Mouse (Mus musculus): ENCODE results near the gene Oxsr1. TPM values are rescaled to one million over a fixed set of nuclear protein-coding genes. Genes with fewer than 3 reads are reported as not detected.

Gene Oxsr1
- polyA plus RNA-seq, 1 experiment = 53.8 TPM

DNA sequence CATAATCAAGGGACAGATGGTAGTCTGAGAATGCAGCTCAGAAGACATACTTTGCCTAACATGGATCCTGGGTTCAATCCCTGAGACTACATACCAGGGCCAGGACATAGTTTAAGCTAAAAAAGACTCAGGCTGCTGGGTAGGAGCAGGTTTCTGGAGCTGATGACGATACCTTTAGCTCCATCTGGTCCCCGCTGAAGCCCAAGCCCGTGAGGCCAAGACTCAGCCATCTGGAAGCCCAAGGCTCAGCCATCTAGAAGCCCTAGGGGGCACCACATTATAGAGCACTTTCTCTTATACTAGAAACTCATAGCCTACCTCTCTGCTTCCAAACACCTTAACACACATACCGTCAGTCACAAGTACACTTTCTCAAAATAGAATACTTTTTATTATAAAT lies 13.3 kb upstream of the Oxsr1 start:
- DNase-seq (ENCODE audit: low read depth) = no peak
- no peak for TF ChIP-seq POLR2A (IDR thresholded peaks at IDR 0.05; ENCODE audit: borderline replicate concordance, extremely low read depth, insufficient read depth, insufficient read length, poor library complexity, severe bottlenecking)
- TF ChIP-seq CTCF (IDR thresholded peaks at IDR 0.05; ENCODE audit: borderline replicate concordance, extremely low read depth, insufficient read depth, insufficient read length) = no peak

DNA sequence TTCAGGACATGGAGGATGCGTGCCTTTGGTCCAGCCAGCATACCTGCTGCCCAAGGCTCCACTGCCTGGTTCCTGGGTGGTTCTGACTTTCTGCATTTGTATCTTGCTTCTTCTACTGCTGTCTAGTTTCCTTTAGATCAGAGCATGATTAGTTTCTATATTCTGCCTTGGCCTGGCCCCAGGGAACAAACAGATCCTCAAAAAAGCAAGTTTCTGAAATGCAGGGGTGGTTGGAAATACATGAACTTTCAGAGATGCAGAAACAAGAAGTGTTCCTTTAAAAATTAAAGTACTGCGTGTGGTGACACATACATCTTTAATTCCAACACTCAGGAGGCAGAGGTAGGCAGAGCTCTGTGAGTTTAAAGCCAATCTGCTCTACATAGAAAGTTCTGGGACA lies 12.6 kb upstream of the Oxsr1 start:
- no peak for DNase-seq (ENCODE audit: low read depth)
- no peak for TF ChIP-seq POLR2A (IDR thresholded peaks at IDR 0.05; ENCODE audit: borderline replicate concordance, extremely low read depth, insufficient read depth, insufficient read length, poor library complexity, severe bottlenecking)
- TF ChIP-seq CTCF (IDR thresholded peaks at IDR 0.05; ENCODE audit: borderline replicate concordance, extremely low read depth, insufficient read depth, insufficient read length) = no peak

DNA sequence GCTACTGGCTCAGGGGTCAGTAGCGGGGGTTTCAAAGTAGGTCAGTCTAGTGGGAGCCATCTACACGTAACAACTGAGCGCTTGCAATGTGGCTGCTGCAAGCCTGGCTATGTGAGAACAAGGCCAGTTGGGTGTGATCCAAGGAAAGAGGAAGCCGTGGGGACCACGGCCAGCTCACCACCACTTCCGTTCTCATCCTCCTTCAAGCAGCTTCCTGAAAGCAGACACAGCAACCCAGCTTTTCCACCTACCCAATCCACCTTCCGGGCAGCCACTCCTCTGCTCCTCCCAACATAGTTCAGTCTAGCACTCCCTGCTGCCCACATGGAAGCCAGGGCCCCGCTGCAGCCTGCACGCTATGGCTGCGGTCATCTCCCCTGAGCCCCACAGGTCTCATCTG lies 12.1 kb upstream of the Oxsr1 start:
- DNase-seq (ENCODE audit: low read depth) = no peak
- TF ChIP-seq POLR2A (IDR thresholded peaks at IDR 0.05; ENCODE audit: borderline replicate concordance, extremely low read depth, insufficient read depth, insufficient read length, poor library complexity, severe bottlenecking) (no peak), CTCF (IDR thresholded peaks at IDR 0.05; ENCODE audit: borderline replicate concordance, extremely low read depth, insufficient read depth, insufficient read length) (no peak)

DNA sequence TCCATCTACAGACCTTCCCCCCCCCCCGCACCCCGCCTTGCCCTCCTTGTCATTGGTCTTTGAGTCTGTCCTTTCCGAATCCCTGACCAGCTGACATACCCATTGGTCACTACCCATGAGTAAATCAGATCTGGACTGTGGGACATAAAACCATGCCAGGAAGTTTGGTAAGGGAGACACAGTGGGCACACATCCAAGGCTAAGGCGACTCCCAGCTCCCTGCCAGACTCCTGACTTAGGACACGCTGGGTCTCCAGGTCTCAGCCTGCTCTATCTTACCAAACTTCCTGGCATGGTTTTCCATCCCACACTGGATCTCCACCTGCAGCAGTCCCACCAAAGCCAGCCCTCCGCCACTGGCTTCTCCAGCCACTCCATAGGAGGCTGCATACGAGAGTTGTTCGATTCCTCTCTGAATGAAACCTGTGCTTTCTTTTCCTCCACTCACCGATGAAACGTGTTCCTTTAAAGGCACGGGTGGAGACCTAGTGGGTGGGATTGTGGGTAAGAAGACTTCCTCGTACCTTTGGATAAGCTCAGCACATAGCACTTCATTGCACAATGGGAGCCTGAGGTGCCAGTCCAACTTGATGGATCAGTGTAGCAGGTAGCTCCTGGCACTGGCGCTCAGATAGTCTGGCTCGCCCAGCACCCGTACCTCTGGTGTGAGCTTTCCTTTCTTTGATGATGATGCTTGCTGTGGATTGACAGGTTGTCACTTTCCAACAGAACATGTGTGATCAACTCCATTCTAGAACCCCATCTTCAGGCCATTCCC lies 8.1 kb upstream of the Oxsr1 start:
- TF ChIP-seq POLR2A (IDR thresholded peaks at IDR 0.05; ENCODE audit: borderline replicate concordance, extremely low read depth, insufficient read depth, insufficient read length, poor library complexity, severe bottlenecking) = no peak
- no peak for TF ChIP-seq CTCF (IDR thresholded peaks at IDR 0.05; ENCODE audit: borderline replicate concordance, extremely low read depth, insufficient read depth, insufficient read length)
- DNase-seq (ENCODE audit: low read depth) = no peak

DNA sequence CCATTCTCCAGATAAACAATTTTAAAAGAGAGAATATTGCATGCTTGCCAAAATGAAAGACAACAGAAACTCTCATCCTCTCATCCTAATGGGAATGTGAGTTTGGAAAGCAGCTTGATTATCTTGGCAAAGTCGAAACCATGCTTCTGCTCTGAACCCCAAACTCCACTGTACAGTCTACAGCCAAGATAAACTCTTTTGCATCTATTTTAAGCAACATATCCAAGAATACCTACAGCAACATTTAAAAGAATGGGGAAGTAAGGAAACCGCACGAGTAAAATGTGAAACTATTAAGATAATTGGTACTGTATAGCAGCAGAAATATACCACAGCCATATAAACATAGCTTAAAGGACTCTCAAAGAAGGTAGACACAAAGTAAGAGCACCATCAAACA lies 6.3 kb upstream of the Oxsr1 start:
- DNase-seq (ENCODE audit: low read depth) = no peak
- TF ChIP-seq CTCF (IDR thresholded peaks at IDR 0.05; ENCODE audit: borderline replicate concordance, extremely low read depth, insufficient read depth, insufficient read length) (no peak), POLR2A (IDR thresholded peaks at IDR 0.05; ENCODE audit: borderline replicate concordance, extremely low read depth, insufficient read depth, insufficient read length, poor library complexity, severe bottlenecking) (no peak)

DNA sequence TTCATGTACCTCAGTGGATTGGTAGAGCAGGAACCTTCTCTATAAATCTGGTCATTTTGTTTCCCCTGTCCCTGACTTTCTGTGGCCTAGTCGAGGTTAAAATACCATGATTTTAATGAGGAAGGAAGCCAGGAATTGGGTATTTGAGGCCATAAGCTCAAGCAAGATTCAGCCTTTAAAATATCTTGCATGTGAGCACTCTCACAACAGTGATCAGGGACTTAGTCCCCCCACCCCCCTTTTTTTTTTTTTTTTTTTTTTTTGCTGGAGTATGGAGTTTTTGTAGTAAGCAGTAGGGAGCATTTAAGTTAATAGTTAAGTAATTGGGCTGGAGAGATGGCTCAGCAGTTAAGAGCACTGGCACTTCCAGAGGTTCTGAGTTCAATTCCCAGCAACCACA lies 1.9 kb upstream of the Oxsr1 start:
- DNase-seq (ENCODE audit: low read depth) = no peak
- no peak for TF ChIP-seq POLR2A (IDR thresholded peaks at IDR 0.05; ENCODE audit: borderline replicate concordance, extremely low read depth, insufficient read depth, insufficient read length, poor library complexity, severe bottlenecking)
- no peak for TF ChIP-seq CTCF (IDR thresholded peaks at IDR 0.05; ENCODE audit: borderline replicate concordance, extremely low read depth, insufficient read depth, insufficient read length)

DNA sequence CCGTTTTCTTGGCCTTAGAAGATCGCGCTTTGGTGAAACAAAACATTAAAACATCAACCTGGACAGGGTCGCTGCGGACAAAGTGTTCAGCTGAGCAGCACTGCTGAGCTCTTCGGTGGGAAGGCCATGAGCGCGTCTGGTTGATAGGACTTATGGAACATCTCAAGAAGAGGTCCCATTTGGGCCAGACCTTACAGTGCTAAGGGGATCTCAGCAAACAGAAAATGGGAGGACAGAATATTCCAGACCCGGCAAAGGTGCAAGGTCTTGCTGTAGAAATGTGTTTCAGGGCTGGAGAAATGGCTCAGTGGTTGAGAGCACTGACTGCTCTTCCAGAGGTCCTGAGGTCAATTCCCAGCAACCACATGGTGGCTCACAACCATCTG lies 1.0 kb upstream of the Oxsr1 start:
- TF ChIP-seq CTCF (IDR thresholded peaks at IDR 0.05; ENCODE audit: borderline replicate concordance, extremely low read depth, insufficient read depth, insufficient read length) = no peak
- TF ChIP-seq POLR2A (IDR thresholded peaks at IDR 0.05; ENCODE audit: borderline replicate concordance, extremely low read depth, insufficient read depth, insufficient read length, poor library complexity, severe bottlenecking) = no peak
- DNase-seq (ENCODE audit: low read depth) = no peak

DNA sequence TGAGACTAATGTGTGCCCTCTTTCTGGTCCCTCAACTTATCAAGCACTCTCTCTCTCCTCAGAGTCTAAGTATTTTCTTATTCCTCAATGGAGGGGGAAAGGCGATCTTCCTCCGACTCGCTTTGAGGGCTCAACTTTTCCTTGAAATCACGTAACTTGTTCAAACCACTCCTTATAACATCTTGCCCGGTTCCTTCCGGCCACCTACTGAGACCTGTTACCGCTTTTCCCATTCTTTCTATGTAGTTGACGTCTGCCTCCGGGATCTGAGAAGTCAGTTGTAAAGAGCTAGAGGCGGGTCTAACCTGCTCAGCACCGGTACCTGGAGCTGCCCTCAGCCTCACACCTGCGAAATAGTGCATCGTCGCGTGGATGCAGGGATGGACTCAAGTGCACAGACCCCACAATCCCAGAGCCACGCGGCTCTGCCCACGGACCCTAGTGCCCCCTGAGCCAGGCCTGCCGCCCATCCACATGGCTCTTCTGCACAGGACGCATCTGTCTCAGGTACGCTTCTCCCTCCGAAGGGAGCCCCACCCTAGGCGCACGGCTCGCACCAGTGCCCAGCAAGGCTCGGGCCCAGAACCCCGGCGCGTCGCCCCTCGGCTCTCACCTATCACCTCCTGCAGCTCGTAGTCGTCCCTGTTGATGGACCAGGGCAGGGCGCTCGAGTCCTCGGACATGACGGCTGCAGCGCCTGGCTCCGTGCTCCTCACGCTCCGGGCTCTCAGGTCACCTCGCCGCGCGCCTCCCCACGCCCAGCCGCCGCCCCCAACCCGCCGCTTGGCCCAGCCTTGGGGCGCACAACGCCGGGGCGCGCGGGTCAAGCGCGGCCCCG lies 616 bp downstream of the Oxsr1 start:
- DNase-seq (ENCODE audit: low read depth) = peak; percentile 33
- TF ChIP-seq POLR2A (IDR thresholded peaks at IDR 0.05; ENCODE audit: borderline replicate concordance, extremely low read depth, insufficient read depth, insufficient read length, poor library complexity, severe bottlenecking) = no peak
- no peak for TF ChIP-seq CTCF (IDR thresholded peaks at IDR 0.05; ENCODE audit: borderline replicate concordance, extremely low read depth, insufficient read depth, insufficient read length)

DNA sequence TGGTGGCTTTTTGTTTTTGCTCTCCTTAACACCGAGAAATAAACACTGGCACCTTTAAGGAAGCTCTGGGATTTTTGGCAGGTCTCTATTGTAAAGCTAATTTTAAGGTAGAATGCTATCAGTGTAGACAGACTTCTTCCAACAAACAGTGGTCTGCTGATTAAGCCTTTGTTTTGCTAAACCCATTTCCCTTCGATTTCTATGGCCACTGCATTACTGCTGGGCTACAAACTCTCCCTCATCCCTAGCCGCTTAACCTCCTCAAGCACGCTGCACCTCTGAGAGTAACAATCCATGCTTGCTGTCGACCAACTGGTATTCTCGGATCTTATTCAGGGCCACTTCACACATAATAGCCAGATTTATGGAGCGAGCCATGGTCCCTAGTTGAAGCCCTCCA lies 1.3 kb downstream of the Oxsr1 start:
- TF ChIP-seq POLR2A (IDR thresholded peaks at IDR 0.05; ENCODE audit: borderline replicate concordance, extremely low read depth, insufficient read depth, insufficient read length, poor library complexity, severe bottlenecking) = no peak
- TF ChIP-seq CTCF (IDR thresholded peaks at IDR 0.05; ENCODE audit: borderline replicate concordance, extremely low read depth, insufficient read depth, insufficient read length) = no peak
- peak; percentile 20 for DNase-seq (ENCODE audit: low read depth)

DNA sequence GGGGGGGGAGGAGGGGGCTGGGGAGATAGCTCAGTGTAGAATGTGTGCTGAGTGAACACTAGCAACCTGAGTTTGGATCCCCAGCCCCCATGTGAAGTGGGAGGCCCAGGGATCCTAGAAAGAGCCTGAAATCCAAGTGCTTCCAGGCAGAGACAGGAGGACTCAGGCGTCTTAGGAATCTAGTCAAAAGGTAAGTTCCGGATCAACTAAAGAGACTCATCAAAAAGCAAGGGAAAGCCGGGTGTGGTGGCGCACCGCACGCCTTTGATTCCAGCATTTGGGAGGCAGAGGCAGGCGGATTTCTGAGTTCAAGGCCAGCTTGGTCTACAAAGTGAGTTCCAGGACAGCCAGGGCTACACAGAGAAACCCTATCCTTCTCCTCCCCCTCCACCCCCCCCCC lies 1.8 kb downstream of the Oxsr1 start:
- no peak for TF ChIP-seq CTCF (IDR thresholded peaks at IDR 0.05; ENCODE audit: borderline replicate concordance, extremely low read depth, insufficient read depth, insufficient read length)
- TF ChIP-seq POLR2A (IDR thresholded peaks at IDR 0.05; ENCODE audit: borderline replicate concordance, extremely low read depth, insufficient read depth, insufficient read length, poor library complexity, severe bottlenecking) = no peak
- no peak for DNase-seq (ENCODE audit: low read depth)

DNA sequence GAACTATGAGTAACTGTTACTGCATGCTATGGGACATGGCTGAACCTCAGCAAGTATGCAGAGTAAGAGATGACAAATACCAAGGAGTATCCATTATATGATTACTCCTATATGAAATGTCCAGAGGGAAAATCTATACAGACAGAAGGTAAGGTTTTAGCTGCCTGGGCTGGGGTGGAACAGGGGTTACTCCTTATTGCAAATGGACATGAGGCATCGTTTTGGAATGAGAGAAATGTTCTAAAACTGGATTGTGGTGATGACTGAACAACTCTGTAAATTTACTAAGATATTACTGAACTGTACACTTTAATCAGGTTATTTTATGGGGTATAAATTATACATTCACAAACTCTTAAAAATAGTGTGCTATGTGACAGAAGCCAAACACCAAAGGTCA lies 3.3 kb downstream of the Oxsr1 start:
- no peak for DNase-seq (ENCODE audit: low read depth)
- no peak for TF ChIP-seq CTCF (IDR thresholded peaks at IDR 0.05; ENCODE audit: borderline replicate concordance, extremely low read depth, insufficient read depth, insufficient read length)

DNA sequence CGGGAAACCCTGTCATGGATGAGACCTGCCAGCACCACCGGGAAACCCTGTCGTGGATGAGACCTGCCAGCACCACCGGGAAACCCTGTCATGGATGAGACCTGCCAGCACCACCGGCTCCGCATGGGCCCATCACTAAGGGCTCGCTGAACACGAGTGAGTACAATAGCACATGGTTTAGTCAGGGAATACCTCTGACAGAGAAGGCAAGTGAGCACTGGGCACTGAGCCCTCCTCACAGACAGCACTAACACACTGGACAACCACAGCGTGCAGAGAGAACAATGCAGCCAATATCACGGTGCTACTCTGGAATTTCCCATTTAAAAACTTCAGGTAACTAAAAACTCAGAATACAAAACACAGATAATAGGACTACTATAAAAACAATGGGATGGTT lies 9.1 kb downstream of the Oxsr1 start:
- TF ChIP-seq POLR2A (IDR thresholded peaks at IDR 0.05; ENCODE audit: borderline replicate concordance, extremely low read depth, insufficient read depth, insufficient read length, poor library complexity, severe bottlenecking) (no peak), CTCF (IDR thresholded peaks at IDR 0.05; ENCODE audit: borderline replicate concordance, extremely low read depth, insufficient read depth, insufficient read length) (no peak)
- no peak for DNase-seq (ENCODE audit: low read depth)

Measured in brain, embryonic 14.5 days (tissue).